Mouse (Mus musculus) neural tube, embryonic 13.5 days (tissue): ENCODE data around the gene Olfr1506. TPM values are rescaled to one million over a fixed set of nuclear protein-coding genes. Genes with fewer than 3 reads are reported as not detected.
"Not testable (repeated sequence)": the region's sequence is repeated elsewhere in the genome, so short reads cannot be mapped to it uniquely, and the experiment has no call there.

Source experiments
- ATAC-seq: fragments of 200-750 bp; cut with Nextera tagmentation; 2 replicates; pipeline ENCODE4 v1.8.0; 2017; ENCODE audit warnings: low read depth, mild to moderate bottlenecking, moderate TSS enrichment, moderate library complexity
- H3K27ac ChIP-seq: fragments of 300-500 bp; sonication (generic); replicated peaks from 2 replicates; pipeline ENCODE4 v1.5.1; 2015; ENCODE audit warnings: moderate library complexity, mild to moderate bottlenecking, inconsistent platforms
- H3K27me3 ChIP-seq: fragments of 300-500 bp; sonication (generic); 2 replicates; pipeline ENCODE4 v1.6.1; 2015; ENCODE audit warnings: mild to moderate bottlenecking, inconsistent platforms
- H3K36me3 ChIP-seq: fragments of 300-500 bp; sonication (generic); 2 replicates; pipeline ENCODE4 v1.6.1; 2015; ENCODE audit warnings: mild to moderate bottlenecking, inconsistent platforms
- H3K4me1 ChIP-seq: fragments of 300-500 bp; sonication (generic); replicated peaks from 2 replicates; pipeline ENCODE4 v1.6.1; 2015; ENCODE audit warnings: inconsistent platforms
- H3K4me2 ChIP-seq: fragments of 300-500 bp; sonication (generic); 2 replicates; pipeline ENCODE4 v1.6.1; 2015; ENCODE audit warnings: inconsistent platforms, mild to moderate bottlenecking, moderate library complexity
- H3K4me3 ChIP-seq: fragments of 300-500 bp; sonication (generic); 2 replicates; pipeline ENCODE4 v1.5.1; 2015; ENCODE audit warnings: mild to moderate bottlenecking, inconsistent platforms
- H3K9ac ChIP-seq: fragments of 300-500 bp; sonication (generic); 2 replicates; pipeline ENCODE4 v1.6.1; 2015; ENCODE audit warnings: moderate library complexity, mild to moderate bottlenecking, inconsistent platforms
- H3K9me3 ChIP-seq: fragments of 300-500 bp; sonication (generic); 2 replicates; pipeline ENCODE4 v1.6.1; 2016; ENCODE audit warnings: inconsistent platforms
- WGBS: fragments of 180-500 bp; shearing (Covaris S2); methylation state at CpG from one replicate; pipeline ENCODE4 v1.1.7; 2015; 5-methylcytosine and 5-hydroxymethylcytosine counted together
- polyA plus RNA-seq: library from polyadenylated mRNA; unstranded; fragments of >200 nt; fragmentation: Nextera tagmentation; extraction: Ambion mirVana; gene quantifications from 2 replicates; pipeline ENCODE4 v1.2.1, GENCODE M21; 2015

Gene Olfr1506
- not detected in 2 replicates for polyA plus RNA-seq

- not testable (repeated sequence) for H3K4me1 ChIP-seq, H3K9ac ChIP-seq, H3K4me2 ChIP-seq, H3K27me3 ChIP-seq, ATAC-seq, H3K27ac ChIP-seq, H3K36me3 ChIP-seq, H3K4me3 ChIP-seq, H3K9me3 ChIP-seq
- no CpG with 5 or more reads among the region's 6 CpGs for WGBS
These were observed at the start of gene Olfr1506 for GRCm38 (mm10) chr2:90224393-90224792. Gene Olfr1506, minus strand, starts transcription at chr2:90224493.

DNA sequence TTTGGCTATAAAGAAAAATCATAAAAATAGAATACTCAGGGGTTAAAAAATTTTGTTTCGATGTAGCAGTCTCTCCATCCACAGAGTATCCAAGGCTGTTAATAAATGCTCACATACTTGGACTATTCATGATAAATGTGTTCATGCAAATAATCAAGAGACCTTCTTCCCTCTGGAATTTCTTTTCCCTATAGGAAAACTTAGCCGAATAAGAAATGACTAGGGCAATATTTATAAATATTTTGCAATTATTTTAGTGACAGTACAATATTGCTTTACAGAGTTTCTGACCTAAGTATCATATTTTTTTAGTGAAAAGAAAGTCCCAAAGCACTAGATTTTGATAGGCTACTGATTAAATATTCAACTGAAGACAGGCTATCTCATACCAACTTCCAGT is 46.6 kb upstream of the Olfr1506 start, which contains the start of gene Olfr1271:
Gene Olfr1271, minus strand, starts transcription at position 101 of the 400 bp plus-strand sequence.
- H3K9ac ChIP-seq = no peak within 1 kb of the TSS
- H3K36me3 ChIP-seq = no peaks in the 10 kb centered on the region
- H3K27ac ChIP-seq = no peak within 1 kb of the TSS
- no peak for ATAC-seq
- H3K4me3 ChIP-seq = no peak within 1 kb of the TSS
- H3K4me2 ChIP-seq = no peak within 1 kb of the TSS
- no peaks in the 10 kb centered on the region for H3K4me1 ChIP-seq
- no peaks in the 10 kb centered on the region for H3K27me3 ChIP-seq
- 90% methylated on average over 2 of the region's 2 CpGs for WGBS
- no peaks in the 10 kb centered on the region for H3K9me3 ChIP-seq

DNA sequence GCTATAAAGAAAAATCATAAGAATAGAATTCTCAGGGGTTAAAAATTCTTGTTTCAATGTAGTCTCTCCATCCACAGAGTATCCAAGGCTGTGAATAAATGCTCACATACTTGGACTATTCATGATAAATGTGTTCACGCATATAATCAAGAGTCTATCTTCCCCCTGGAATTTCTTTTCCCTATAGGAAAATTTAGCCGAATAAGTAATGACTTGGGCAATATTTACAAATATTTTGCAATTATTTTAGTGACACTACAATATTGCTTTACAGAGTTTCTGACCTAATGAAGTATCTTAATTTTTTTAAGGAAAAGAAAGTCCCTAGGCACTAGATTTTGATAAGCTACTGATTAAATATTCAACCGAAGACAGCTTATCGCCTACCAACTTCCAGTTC is 33.2 kb upstream of the Olfr1506 start, which contains the start of gene Olfr142:
Gene Olfr142, minus strand, starts transcription at position 101 of the 400 bp plus-strand sequence.
- 95% methylated on average over 4 of the region's 4 CpGs for WGBS
- Histone ChIP-seq H3K9me3 (no peaks in the 10 kb centered on the region), H3K4me3 (no peak within 1 kb of the TSS), H3K4me2 (no peak within 1 kb of the TSS), H3K36me3 (no peaks in the 10 kb centered on the region), H3K27me3 (no peaks in the 10 kb centered on the region), H3K4me1 (no peaks in the 10 kb centered on the region), H3K27ac (no peak within 1 kb of the TSS), H3K9ac (no peak within 1 kb of the TSS)
- no peak for ATAC-seq

DNA sequence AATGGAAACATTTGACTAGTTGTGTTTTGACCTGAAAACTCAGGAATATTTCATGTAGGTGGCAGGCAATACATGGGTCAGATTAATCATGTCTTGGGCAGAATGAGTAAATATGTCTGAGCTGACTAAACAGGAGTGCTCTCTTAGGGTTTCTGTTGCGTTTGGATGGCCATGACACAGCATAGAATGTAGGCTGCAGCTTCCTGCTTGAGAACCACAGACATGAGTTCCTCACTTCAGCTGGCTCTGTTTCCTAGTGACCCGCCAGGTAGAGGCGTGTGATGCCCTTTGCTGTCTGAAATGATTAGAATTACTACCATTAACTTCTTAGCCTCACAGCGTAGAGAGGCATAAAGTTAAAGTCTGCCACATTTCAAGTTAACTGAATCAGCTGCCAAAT is 24.7 kb downstream of the Olfr1506 start:
- not testable (repeated sequence) for ATAC-seq, H3K4me1 ChIP-seq, H3K27me3 ChIP-seq, H3K27ac ChIP-seq, H3K4me3 ChIP-seq, H3K9me3 ChIP-seq, H3K4me2 ChIP-seq, H3K36me3 ChIP-seq, H3K9ac ChIP-seq
- no CpG with 5 or more reads among the region's 4 CpGs for WGBS

DNA sequence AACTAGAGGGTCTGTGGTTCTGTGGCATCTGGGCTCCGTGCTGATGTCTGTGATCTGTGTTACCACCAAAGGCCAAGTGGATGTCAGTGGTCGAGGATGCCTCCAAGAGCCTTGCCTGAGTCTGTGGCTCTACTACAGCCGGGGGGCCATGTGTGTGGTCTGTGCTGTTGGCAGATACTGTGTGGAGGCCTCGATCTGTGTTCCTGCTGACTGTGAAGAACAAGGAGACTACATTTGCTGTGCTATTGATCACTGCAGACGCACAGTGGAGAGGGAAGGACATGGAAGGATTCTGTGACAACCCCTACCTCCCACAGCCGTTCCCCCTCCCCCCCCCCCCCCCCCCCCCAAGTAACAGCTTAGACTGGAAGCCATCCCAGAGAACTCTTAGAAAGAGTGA is 29.0 kb downstream of the Olfr1506 start:
- peak; percentile 47; the same call in 1 of the 2 replicates for ATAC-seq
- WGBS = no CpG with 5 or more reads among the region's 6 CpGs
- H3K4me2 ChIP-seq, H3K9ac ChIP-seq, H3K36me3 ChIP-seq, H3K4me1 ChIP-seq, H3K27ac ChIP-seq, H3K4me3 ChIP-seq, H3K9me3 ChIP-seq, H3K27me3 ChIP-seq: not testable (repeated sequence)

DNA sequence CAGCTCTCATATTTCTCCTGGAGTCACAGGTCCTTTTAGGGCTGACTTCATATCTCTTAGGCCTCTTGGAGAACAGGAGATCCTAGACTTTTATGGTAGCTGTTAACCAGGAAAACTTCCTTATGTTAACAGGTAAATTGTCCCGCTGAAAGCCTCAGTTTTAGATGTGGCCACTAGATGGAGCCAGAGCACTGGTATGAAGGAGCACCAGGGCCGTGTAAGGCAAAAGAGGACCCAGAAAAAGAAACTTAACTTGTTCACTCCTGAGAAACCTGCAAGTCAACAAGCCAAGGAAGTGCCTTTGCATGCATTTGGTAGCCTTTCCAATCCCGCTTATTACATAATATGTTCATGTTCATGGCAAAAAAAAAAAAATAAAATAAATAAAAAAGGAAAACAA is 29.5 kb downstream of the Olfr1506 start:
- not testable (repeated sequence) for H3K9me3 ChIP-seq, H3K9ac ChIP-seq, H3K4me2 ChIP-seq, H3K27ac ChIP-seq, H3K4me1 ChIP-seq, H3K36me3 ChIP-seq, H3K4me3 ChIP-seq, H3K27me3 ChIP-seq
- peak; percentile 59; the same call in 1 of the 2 replicates for ATAC-seq
- no CpG with 5 or more reads among the region's 3 CpGs for WGBS

DNA sequence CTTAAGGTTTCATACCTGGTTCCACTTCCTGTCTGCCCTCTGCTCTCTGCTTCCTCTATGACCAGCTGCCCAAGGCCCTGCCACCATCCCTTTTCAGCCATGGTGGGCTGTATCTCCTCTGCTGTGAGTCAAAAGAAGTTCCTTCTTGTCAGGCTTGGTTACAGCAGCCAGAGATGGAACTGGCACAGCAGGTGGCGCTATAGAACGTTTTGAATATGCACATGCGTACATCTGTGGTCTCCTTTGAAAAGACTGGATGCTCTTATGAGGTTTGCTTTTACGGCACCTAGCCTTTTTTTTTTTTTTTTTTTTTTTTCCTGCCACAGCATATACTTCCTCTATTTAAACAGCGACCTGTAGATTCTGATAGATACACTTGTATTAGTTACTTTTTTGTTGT is 37.2 kb downstream of the Olfr1506 start:
- WGBS = no CpG with 5 or more reads among the region's 5 CpGs
- H3K4me3 ChIP-seq, H3K9ac ChIP-seq, H3K36me3 ChIP-seq, H3K4me1 ChIP-seq, H3K4me2 ChIP-seq, ATAC-seq, H3K9me3 ChIP-seq, H3K27me3 ChIP-seq, H3K27ac ChIP-seq: not testable (repeated sequence)

GRCm38 (mm10) chr2:90186082-90186481 is 38.2 kb downstream of the Olfr1506 start:
- WGBS = no CpG with 5 or more reads among the region's 4 CpGs
- not testable (repeated sequence) for H3K4me2 ChIP-seq, H3K27ac ChIP-seq, H3K27me3 ChIP-seq, ATAC-seq, H3K9ac ChIP-seq, H3K9me3 ChIP-seq, H3K4me1 ChIP-seq, H3K36me3 ChIP-seq, H3K4me3 ChIP-seq

Other genes with a start within 250 kb of the Olfr1506 start
- gene Olfr1261, start 233.3 kb downstream of the Olfr1506 start, polyA plus RNA-seq = not detected in 2 replicates
- gene Olfr1262, start 224.3 kb downstream of the Olfr1506 start, polyA plus RNA-seq = not detected in 2 replicates
- not detected in 2 replicates for gene Olfr1263, start 212.4 kb downstream of the Olfr1506 start, polyA plus RNA-seq
- gene Olfr1264, start 198.9 kb downstream of the Olfr1506 start, polyA plus RNA-seq = not detected in 2 replicates
- not detected in 2 replicates for gene Olfr1265, start 189.2 kb downstream of the Olfr1506 start, polyA plus RNA-seq
- gene Olfr140, start 160.9 kb downstream of the Olfr1506 start, polyA plus RNA-seq = not detected in 2 replicates
- gene Olfr1269, start 103.1 kb downstream of the Olfr1506 start, polyA plus RNA-seq = not detected in 2 replicates
- not detected in 2 replicates for gene Olfr32, start 82.2 kb downstream of the Olfr1506 start, polyA plus RNA-seq
- not detected in 2 replicates for gene Olfr1270, start 71.4 kb downstream of the Olfr1506 start, polyA plus RNA-seq
- not detected in 2 replicates for gene Olfr142, start 33.1 kb upstream of the Olfr1506 start, polyA plus RNA-seq
- not detected in 2 replicates for gene Olfr1271, start 46.5 kb upstream of the Olfr1506 start, polyA plus RNA-seq
- gene Olfr1272, start 68.3 kb upstream of the Olfr1506 start, polyA plus RNA-seq = not detected in 2 replicates
- 0.11 TPM in 1 of 2 replicates, not detected in the other for gene Gm13769, start 97.7 kb upstream of the Olfr1506 start, polyA plus RNA-seq
- not detected in 2 replicates for gene Olfr1274-ps, start 174.2 kb upstream of the Olfr1506 start, polyA plus RNA-seq